Mouse (Mus musculus): Measurements from ENCODE around the gene Gpr153. TPM values are rescaled to one million over a fixed set of nuclear protein-coding genes. Genes with fewer than 3 reads are reported as not detected.
A peak's percentile ranks its signal among the peaks of the same experiment; 100 is the strongest.

Gene Gpr153
- polyA plus RNA-seq, 1 experiment: not detected

DNA sequence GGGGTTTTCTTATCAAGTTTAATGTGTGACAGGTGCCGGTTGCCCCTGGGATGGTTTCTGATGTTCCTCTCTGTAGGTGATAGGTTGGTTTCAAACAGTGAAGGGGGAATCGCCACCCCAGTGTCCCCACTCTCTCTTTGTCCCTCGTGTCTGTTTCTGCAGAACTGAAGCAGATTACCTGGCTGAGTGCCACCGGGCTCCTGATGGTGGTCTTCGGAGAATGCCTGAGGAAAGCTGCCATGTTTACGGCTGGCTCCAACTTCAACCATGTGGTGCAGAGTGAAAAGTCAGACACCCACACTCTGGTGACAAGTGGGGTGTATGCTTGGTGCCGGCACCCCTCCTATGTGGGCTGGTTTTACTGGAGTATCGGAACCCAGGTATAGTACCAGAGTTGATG, 26.3 kb downstream of the Gpr153 start:
- WGBS: 79% methylated on average over 8 of the region's 8 CpGs
- H3K27ac ChIP-seq (ENCODE audit: insufficient read depth, low read depth, low read length): no peak overlapping the region
- TF ChIP-seq CTCF (IDR thresholded peaks at IDR 0.05; ENCODE audit: insufficient read depth, low read depth, low read length) (no peak), POLR2A (IDR thresholded peaks at IDR 0.05; ENCODE audit: insufficient read depth, low read depth, low read length) (no peak)
- H3K4me1 ChIP-seq (ENCODE audit: control insufficient read depth, insufficient read depth, low read length): peaks cover 12% of the 10 kb centered on the region
- no peak overlapping the region for H3K4me3 ChIP-seq (ENCODE audit: insufficient read depth, low read depth, low read length)

DNA sequence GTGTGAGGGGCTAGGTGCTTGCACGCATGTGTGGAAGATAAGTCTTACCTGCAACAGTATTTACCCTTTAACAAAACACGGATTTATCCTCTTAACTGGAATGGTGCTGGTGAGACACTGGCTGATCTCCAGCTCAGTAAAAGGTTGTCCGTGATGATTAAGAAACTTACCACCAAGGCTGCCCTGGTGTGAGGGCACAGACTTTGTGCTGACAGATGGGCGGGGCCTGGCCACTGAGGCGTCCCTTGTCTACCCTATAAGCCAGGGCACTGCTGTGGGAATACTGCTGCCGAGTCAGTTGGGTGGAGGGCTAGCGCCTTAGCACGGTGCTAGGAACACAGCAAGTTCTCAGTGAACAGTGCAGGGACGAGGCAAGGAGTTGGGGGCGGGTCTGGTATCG, 28.0 kb downstream of the Gpr153 start:
- WGBS: 74% methylated on average over 11 of the region's 11 CpGs
- Histone ChIP-seq H3K4me3 (ENCODE audit: insufficient read depth, low read depth, low read length) (no peak overlapping the region), H3K4me1 (ENCODE audit: control insufficient read depth, insufficient read depth, low read length) (peaks cover 23% of the 10 kb centered on the region), H3K27ac (ENCODE audit: insufficient read depth, low read depth, low read length) (no peak overlapping the region)
- no peak for TF ChIP-seq CTCF (IDR thresholded peaks at IDR 0.05; ENCODE audit: insufficient read depth, low read depth, low read length)
- no peak for TF ChIP-seq POLR2A (IDR thresholded peaks at IDR 0.05; ENCODE audit: insufficient read depth, low read depth, low read length)

DNA sequence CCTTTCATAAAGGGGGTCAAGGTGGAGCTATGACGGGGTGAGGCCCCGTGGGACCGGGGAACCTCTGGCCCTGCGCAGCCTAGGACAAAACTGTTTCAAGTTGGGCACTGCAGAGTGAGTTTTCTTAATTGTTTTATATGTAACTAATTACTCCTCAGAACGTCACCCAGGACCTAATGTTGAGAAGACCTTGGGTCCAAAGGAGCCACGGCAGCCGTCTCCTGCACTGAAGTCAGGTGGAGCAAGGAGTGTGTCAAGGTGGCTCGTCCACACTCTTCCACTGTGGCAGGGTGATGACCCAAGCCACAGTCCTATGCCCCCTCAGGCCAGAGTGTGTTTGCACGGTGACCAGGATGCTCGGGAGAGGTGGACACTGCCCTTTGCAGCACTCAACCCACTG, 29.1 kb downstream of the Gpr153 start:
- 94% methylated on average over 10 of the region's 10 CpGs for WGBS
- TF ChIP-seq CTCF (IDR thresholded peaks at IDR 0.05; ENCODE audit: insufficient read depth, low read depth, low read length) (no peak), POLR2A (IDR thresholded peaks at IDR 0.05; ENCODE audit: insufficient read depth, low read depth, low read length) (no peak)
- no peak overlapping the region for H3K4me3 ChIP-seq (ENCODE audit: insufficient read depth, low read depth, low read length)
- H3K4me1 ChIP-seq (ENCODE audit: control insufficient read depth, insufficient read depth, low read length): peaks cover 30% of the 10 kb centered on the region
- no peak overlapping the region for H3K27ac ChIP-seq (ENCODE audit: insufficient read depth, low read depth, low read length)

DNA sequence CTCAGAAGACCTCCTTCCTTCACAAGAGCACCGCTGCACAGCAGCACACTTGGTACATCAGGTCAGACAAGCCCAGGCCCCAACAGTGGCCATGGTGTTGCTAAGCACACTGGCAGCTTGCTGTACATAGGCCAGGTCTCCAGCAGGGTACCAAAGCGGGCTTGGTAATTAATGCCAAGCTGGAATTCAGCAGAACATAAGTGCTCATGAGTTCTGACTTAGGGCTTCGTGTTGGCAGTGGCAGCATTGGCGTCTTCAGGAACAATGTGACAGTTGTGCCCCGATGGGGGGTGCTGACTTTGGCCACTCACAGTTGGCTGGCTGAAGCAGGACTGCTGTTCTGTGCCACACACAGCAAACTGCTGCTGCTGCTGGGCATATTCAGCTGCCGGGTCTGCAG, 30.7 kb downstream of the Gpr153 start:
- Histone ChIP-seq H3K4me3 (ENCODE audit: insufficient read depth, low read depth, low read length) (no peak overlapping the region), H3K4me1 (ENCODE audit: control insufficient read depth, insufficient read depth, low read length) (peaks cover 23% of the 10 kb centered on the region), H3K27ac (ENCODE audit: insufficient read depth, low read depth, low read length) (no peak overlapping the region)
- whole genome bisulfite sequencing: 61% methylated on average over 6 of the region's 6 CpGs
- TF ChIP-seq CTCF (IDR thresholded peaks at IDR 0.05; ENCODE audit: insufficient read depth, low read depth, low read length) (no peak), POLR2A (IDR thresholded peaks at IDR 0.05; ENCODE audit: insufficient read depth, low read depth, low read length) (no peak)

DNA sequence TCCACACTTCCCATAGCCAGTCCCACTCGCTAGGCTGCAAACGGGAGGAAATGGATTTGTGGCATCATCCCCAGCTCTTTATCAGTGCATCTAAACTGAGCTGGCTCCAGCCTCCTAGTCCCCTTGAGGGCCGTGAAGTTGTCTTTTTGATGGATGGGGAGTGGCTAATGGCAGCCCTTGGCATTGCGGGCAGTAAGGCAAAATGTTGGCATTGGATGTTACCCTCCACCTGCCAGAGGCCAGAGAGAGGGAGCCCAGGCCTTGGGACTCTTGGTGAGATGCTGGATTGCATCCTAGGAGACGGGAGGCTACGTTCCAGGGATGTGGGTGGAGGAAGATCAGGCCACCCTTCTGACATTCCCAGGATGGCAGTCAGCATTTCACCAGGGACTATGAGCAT, 32.0 kb downstream of the Gpr153 start:
- no peak overlapping the region for H3K4me3 ChIP-seq (ENCODE audit: insufficient read depth, low read depth, low read length)
- TF ChIP-seq POLR2A (IDR thresholded peaks at IDR 0.05; ENCODE audit: insufficient read depth, low read depth, low read length): no peak
- no peak for TF ChIP-seq CTCF (IDR thresholded peaks at IDR 0.05; ENCODE audit: insufficient read depth, low read depth, low read length)
- H3K27ac ChIP-seq (ENCODE audit: insufficient read depth, low read depth, low read length): no peak overlapping the region; the same call in 1 of the 2 replicates
- WGBS: 65% methylated on average over 6 of the region's 6 CpGs
- peaks cover 23% of the 10 kb centered on the region for H3K4me1 ChIP-seq (ENCODE audit: control insufficient read depth, insufficient read depth, low read length)

DNA sequence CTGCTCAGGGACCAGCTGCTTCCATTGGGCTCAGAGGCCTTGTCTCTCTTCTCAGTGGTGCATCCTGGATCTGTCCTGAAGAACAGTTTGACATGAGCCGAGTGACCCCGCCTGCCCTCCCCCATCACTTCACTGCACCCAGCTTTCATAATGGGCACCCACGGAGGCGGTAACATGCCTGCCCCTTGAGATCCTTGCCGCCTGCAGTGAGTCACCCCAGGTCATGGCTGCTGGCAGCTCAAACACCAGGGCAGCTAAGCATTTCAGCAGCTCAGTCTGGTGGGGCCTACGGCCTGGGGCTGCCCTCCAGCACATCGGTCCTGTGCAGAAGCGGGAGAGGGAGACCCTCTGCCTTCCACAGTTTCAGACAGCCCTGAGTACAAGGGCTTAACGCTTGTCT, 33.5 kb downstream of the Gpr153 start:
- no peak overlapping the region for H3K4me3 ChIP-seq (ENCODE audit: insufficient read depth, low read depth, low read length)
- no peak for TF ChIP-seq CTCF (IDR thresholded peaks at IDR 0.05; ENCODE audit: insufficient read depth, low read depth, low read length)
- no peak for TF ChIP-seq POLR2A (IDR thresholded peaks at IDR 0.05; ENCODE audit: insufficient read depth, low read depth, low read length)
- peaks cover 26% of the 10 kb centered on the region for H3K4me1 ChIP-seq (ENCODE audit: control insufficient read depth, insufficient read depth, low read length)
- no peak overlapping the region for H3K27ac ChIP-seq (ENCODE audit: insufficient read depth, low read depth, low read length)
- WGBS: 61% methylated on average over 9 of the region's 9 CpGs

DNA sequence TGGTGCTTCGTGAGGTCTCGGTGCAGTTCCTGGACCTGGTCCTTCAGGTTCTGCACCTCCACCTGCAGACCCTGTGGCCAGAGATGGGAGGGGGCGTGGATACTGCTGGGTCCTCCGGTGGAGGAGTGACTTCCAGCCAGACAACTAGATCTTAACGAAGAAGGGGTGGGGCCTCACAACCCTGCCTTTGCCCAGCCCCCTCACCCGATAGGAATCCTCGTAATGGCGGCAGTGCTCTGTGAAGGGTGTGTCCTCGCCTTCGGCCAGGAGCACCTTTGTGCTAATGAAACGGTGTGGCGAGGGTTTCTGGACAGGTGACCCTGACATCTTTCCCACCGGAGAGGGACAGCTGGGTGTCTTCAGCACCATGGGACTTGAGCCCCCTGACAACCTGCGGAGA, 38.2 kb downstream of the Gpr153 start:
- Histone ChIP-seq H3K4me1 (ENCODE audit: control insufficient read depth, insufficient read depth, low read length) (peaks cover 31% of the 10 kb centered on the region), H3K27ac (ENCODE audit: insufficient read depth, low read depth, low read length) (no peak overlapping the region), H3K4me3 (ENCODE audit: insufficient read depth, low read depth, low read length) (no peak overlapping the region)
- 25% methylated on average over 14 of the region's 14 CpGs for WGBS
- no peak for TF ChIP-seq POLR2A (IDR thresholded peaks at IDR 0.05; ENCODE audit: insufficient read depth, low read depth, low read length)
- no peak for TF ChIP-seq CTCF (IDR thresholded peaks at IDR 0.05; ENCODE audit: insufficient read depth, low read depth, low read length)

DNA sequence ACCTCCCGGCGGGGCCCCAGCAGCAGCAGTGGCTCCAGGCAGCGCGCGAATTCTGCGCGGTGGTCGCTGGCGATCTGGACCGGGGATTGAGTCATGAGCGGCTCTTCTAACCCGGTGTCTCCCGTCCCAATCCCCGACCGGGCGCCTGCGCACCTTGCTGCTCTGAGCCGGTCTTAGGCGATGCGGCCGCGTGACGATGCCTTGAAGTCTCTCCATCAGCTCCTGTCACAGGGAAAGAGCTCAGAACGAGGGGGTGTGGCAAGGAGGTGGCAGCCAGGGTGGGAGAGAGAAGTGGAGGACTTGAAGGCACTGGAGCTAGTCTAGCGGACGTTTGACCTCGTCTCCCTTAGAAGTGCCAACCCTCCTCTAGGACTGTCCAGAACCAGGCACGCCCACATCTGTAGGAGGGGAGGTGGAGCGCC, 39.2 kb downstream of the Gpr153 start:
- Histone ChIP-seq H3K4me1 (ENCODE audit: control insufficient read depth, insufficient read depth, low read length) (peaks cover 25% of the 10 kb centered on the region), H3K27ac (ENCODE audit: insufficient read depth, low read depth, low read length) (no peak overlapping the region), H3K4me3 (ENCODE audit: insufficient read depth, low read depth, low read length) (peak overlapping the region; percentile 27)
- TF ChIP-seq POLR2A (IDR thresholded peaks at IDR 0.05; ENCODE audit: insufficient read depth, low read depth, low read length): no peak
- under 1% methylated on average over 29 of the region's 29 CpGs for WGBS

DNA sequence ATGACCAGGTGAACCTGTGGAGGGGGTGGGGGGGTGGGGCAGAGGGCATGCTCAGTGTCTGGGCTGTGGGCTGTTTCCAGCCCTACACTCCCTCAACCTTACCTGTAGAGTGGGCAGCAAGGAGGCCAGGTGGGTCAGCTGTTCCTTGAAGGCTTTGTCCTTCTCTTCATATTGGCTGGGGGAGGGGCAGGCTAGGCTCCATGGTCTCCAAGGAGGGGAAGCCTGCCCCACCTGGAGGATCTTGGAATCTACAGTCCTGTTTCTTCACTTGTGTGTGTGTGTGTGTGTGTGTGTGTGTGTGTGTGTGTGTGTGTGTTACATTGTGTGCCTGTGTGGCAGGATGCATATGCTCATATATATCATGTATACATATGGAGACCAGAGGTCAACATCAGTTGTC, 39.9 kb downstream of the Gpr153 start:
- Histone ChIP-seq H3K27ac (ENCODE audit: insufficient read depth, low read depth, low read length) (no peak overlapping the region), H3K4me3 (ENCODE audit: insufficient read depth, low read depth, low read length) (no peak overlapping the region), H3K4me1 (ENCODE audit: control insufficient read depth, insufficient read depth, low read length) (peaks cover 29% of the 10 kb centered on the region)
- TF ChIP-seq CTCF (IDR thresholded peaks at IDR 0.05; ENCODE audit: insufficient read depth, low read depth, low read length) (no peak), POLR2A (IDR thresholded peaks at IDR 0.05; ENCODE audit: insufficient read depth, low read depth, low read length) (no peak)

All from olfactory bulb, adult 2 months (tissue).